Mouse (Mus musculus): ENCODE data around the gene Uba2. TPM values are rescaled to one million over a fixed set of nuclear protein-coding genes. Genes with fewer than 3 reads are reported as not detected.
"Not testable (repeated sequence)": the region's sequence is repeated elsewhere in the genome, so short reads cannot be mapped to it uniquely, and the experiment has no call there.

Uba2 gene
- polyA plus RNA-seq, 1 experiment from 2014 or later = 273 TPM

- no peak for DNase-seq (ENCODE audit: low spot score, missing footprints)
- Histone ChIP-seq H3K4me3 (ENCODE audit: low read depth, low read length) (no peak overlapping the region), H3K4me1 (ENCODE audit: control insufficient read depth, insufficient read depth, low read length) (no peaks in the 10 kb centered on the region), H3K9me3 (ENCODE audit: control insufficient read depth, low read length) (peaks cover 5% of the 10 kb centered on the region; the same call in 1 of the 2 replicates), H3K4me2 (no peak overlapping the region), H3K9ac (ENCODE audit: low read length) (no peak overlapping the region), H3K27me3 (ENCODE audit: control insufficient read depth, insufficient read depth, low read length) (no peaks in the 10 kb centered on the region), H3K36me3 (ENCODE audit: control insufficient read depth, insufficient read depth, low read length) (no peaks in the 10 kb centered on the region), H3K27ac (ENCODE audit: low read depth, low read length) (no peak overlapping the region)
- WGBS = 87% methylated on average over 6 of the region's 6 CpGs
- no peak for ATAC-seq (ENCODE audit: low FRiP score)
Observed at GRCm38 (mm10) chr7:34122987-34123720, 46.2 kb downstream of the Uba2 start.

DNA sequence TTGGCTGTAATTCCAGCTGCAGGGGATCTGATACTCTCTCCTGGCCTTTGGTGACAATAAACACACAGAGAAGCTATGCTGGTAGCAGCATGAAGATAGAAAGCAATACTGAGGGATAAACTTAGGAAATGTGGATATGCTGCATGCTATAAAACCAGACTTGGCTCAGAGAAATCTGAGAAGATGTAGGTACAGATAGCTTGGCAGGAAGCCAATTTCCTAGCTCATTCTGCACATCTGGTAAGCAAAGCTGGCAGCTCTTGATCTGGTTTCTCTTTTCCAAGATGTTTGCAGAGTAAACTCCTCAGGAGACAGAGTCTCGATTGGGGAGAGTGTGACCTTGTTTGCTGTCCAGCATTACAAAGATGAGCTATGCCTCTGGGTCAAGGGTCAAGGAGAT is 48.8 kb downstream of the Uba2 start:
- H3K9ac ChIP-seq (ENCODE audit: low read length); DNase-seq (ENCODE audit: low spot score, missing footprints); H3K4me2 ChIP-seq; H3K4me3 ChIP-seq (ENCODE audit: low read depth, low read length); H3K9me3 ChIP-seq (ENCODE audit: control insufficient read depth, low read length); ATAC-seq (ENCODE audit: low FRiP score); H3K27me3 ChIP-seq (ENCODE audit: control insufficient read depth, insufficient read depth, low read length); H3K36me3 ChIP-seq (ENCODE audit: control insufficient read depth, insufficient read depth, low read length); H3K4me1 ChIP-seq (ENCODE audit: control insufficient read depth, insufficient read depth, low read length); H3K27ac ChIP-seq (ENCODE audit: low read depth, low read length): not testable (repeated sequence)
- WGBS = 34% methylated on average over 1 of the region's 1 CpGs

GRCm38 (mm10) chr7:34116601-34117000 is 52.8 kb downstream of the Uba2 start:
- H3K4me2 ChIP-seq = no peak overlapping the region
- no peak overlapping the region for H3K9ac ChIP-seq (ENCODE audit: low read length)
- DNase-seq (ENCODE audit: low spot score, missing footprints) (no peak), ATAC-seq (ENCODE audit: low FRiP score) (no peak)
- no peaks in the 10 kb centered on the region for H3K9me3 ChIP-seq (ENCODE audit: control insufficient read depth, low read length)
- H3K4me3 ChIP-seq (ENCODE audit: low read depth, low read length) = no peak overlapping the region
- H3K27me3 ChIP-seq (ENCODE audit: control insufficient read depth, insufficient read depth, low read length) = no peaks in the 10 kb centered on the region
- no peaks in the 10 kb centered on the region; the same call in 1 of the 2 replicates for H3K36me3 ChIP-seq (ENCODE audit: control insufficient read depth, insufficient read depth, low read length)
- WGBS = 97% methylated on average over 3 of the region's 3 CpGs
- H3K27ac ChIP-seq (ENCODE audit: low read depth, low read length) = no peak overlapping the region
- H3K4me1 ChIP-seq (ENCODE audit: control insufficient read depth, insufficient read depth, low read length) = no peaks in the 10 kb centered on the region

DNA sequence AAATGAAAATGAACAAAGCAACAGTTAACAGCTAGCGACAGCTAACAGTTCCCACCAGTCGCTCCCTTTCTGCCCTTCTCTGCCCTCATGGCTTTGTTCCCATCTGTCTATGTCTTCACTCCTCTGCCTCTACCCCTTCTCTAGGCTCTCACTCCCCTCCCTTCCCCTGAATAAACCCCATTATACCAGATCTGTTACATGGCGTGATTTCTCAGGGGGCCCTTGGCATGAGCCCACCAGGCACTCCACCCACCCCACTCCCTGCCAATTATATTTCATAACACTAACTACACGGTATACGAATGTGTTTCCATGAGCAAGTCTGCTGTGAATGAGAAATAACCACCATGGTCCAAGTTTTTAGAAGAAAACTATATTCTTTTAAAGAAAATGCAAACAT is 60.2 kb downstream of the Uba2 start:
- Histone ChIP-seq H3K27ac (ENCODE audit: low read depth, low read length) (no peak overlapping the region), H3K9me3 (ENCODE audit: control insufficient read depth, low read length) (no peaks in the 10 kb centered on the region), H3K36me3 (ENCODE audit: control insufficient read depth, insufficient read depth, low read length) (no peaks in the 10 kb centered on the region; the same call in none of the 2 replicates), H3K9ac (ENCODE audit: low read length) (no peak overlapping the region), H3K4me2 (no peak overlapping the region), H3K27me3 (ENCODE audit: control insufficient read depth, insufficient read depth, low read length) (no peaks in the 10 kb centered on the region), H3K4me3 (ENCODE audit: low read depth, low read length) (no peak overlapping the region), H3K4me1 (ENCODE audit: control insufficient read depth, insufficient read depth, low read length) (no peaks in the 10 kb centered on the region)
- 85% methylated on average over 5 of the region's 5 CpGs for WGBS
- DNase-seq (ENCODE audit: low spot score, missing footprints) (no peak), ATAC-seq (ENCODE audit: low FRiP score) (no peak)

GRCm38 (mm10) chr7:34101276-34101675 is 68.1 kb downstream of the Uba2 start:
- no peaks in the 10 kb centered on the region for H3K27me3 ChIP-seq (ENCODE audit: control insufficient read depth, insufficient read depth, low read length)
- no peak overlapping the region for H3K9ac ChIP-seq (ENCODE audit: low read length)
- H3K4me1 ChIP-seq (ENCODE audit: control insufficient read depth, insufficient read depth, low read length) = no peaks in the 10 kb centered on the region
- H3K9me3 ChIP-seq (ENCODE audit: control insufficient read depth, low read length) = peaks cover 3% of the 10 kb centered on the region; the same call in 1 of the 2 replicates
- no peaks in the 10 kb centered on the region for H3K36me3 ChIP-seq (ENCODE audit: control insufficient read depth, insufficient read depth, low read length)
- no peak overlapping the region for H3K4me3 ChIP-seq (ENCODE audit: low read depth, low read length)
- DNase-seq (ENCODE audit: low spot score, missing footprints) = no peak
- H3K27ac ChIP-seq (ENCODE audit: low read depth, low read length) = no peak overlapping the region
- no peak for ATAC-seq (ENCODE audit: low FRiP score)
- H3K4me2 ChIP-seq = no peak overlapping the region

GRCm38 (mm10) chr7:34100002-34100401 is 69.4 kb downstream of the Uba2 start:
- WGBS = 73% methylated on average over 2 of the region's 2 CpGs
- Histone ChIP-seq H3K9me3 (ENCODE audit: control insufficient read depth, low read length) (peaks cover 3% of the 10 kb centered on the region; the same call in 1 of the 2 replicates), H3K27ac (ENCODE audit: low read depth, low read length) (no peak overlapping the region), H3K27me3 (ENCODE audit: control insufficient read depth, insufficient read depth, low read length) (no peaks in the 10 kb centered on the region), H3K4me1 (ENCODE audit: control insufficient read depth, insufficient read depth, low read length) (no peaks in the 10 kb centered on the region), H3K4me3 (ENCODE audit: low read depth, low read length) (no peak overlapping the region), H3K9ac (ENCODE audit: low read length) (no peak overlapping the region), H3K4me2 (no peak overlapping the region), H3K36me3 (ENCODE audit: control insufficient read depth, insufficient read depth, low read length) (no peaks in the 10 kb centered on the region)
- no peak for ATAC-seq (ENCODE audit: low FRiP score)
- DNase-seq (ENCODE audit: low spot score, missing footprints) = no peak

- 75% methylated on average over 3 of the region's 3 CpGs for WGBS
Observed at GRCm38 (mm10) chr7:34094911-34095481, 74.4 kb downstream of the Uba2 start, which contains the start of gene Scgb1b30. TSS of gene Scgb1b30 (plus strand) at chr7:34095431.

More at GRCm38 (mm10) chr7:34094911-34095481, 74.4 kb downstream of the Uba2 start, which contains the start of gene Scgb1b30:
- Histone ChIP-seq H3K9me3 (ENCODE audit: control insufficient read depth, low read length) (peaks cover 4% of the 10 kb centered on the region; the same call in 1 of the 2 replicates), H3K4me2 (no peak within 1 kb of the TSS), H3K36me3 (ENCODE audit: control insufficient read depth, insufficient read depth, low read length) (no peaks in the 10 kb centered on the region), H3K4me1 (ENCODE audit: control insufficient read depth, insufficient read depth, low read length) (no peaks in the 10 kb centered on the region), H3K27me3 (ENCODE audit: control insufficient read depth, insufficient read depth, low read length) (no peaks in the 10 kb centered on the region), H3K4me3 (ENCODE audit: low read depth, low read length) (no peak within 1 kb of the TSS), H3K9ac (ENCODE audit: low read length) (no peak within 1 kb of the TSS), H3K27ac (ENCODE audit: low read depth, low read length) (no peak within 1 kb of the TSS)
- no peak for DNase-seq (ENCODE audit: low spot score, missing footprints)
- no peak for ATAC-seq (ENCODE audit: low FRiP score)

Other genes starting within 250 kb of the Uba2 start
- not detected in 2 replicates for gene Scgb2b26, start 224.6 kb downstream of the Uba2 start, polyA plus RNA-seq (2014; fragmentation: Nextera tagmentation; extraction: Ambion mirVana)
- gene Scgb2b27, start 155.7 kb downstream of the Uba2 start, polyA plus RNA-seq (2014; fragmentation: Nextera tagmentation; extraction: Ambion mirVana) = not detected in 2 replicates
- gene Scgb1b27, start 148.1 kb downstream of the Uba2 start, polyA plus RNA-seq (2014; fragmentation: Nextera tagmentation; extraction: Ambion mirVana) = not detected in 2 replicates
- not detected in 2 replicates for gene Scgb1b30, start 74.2 kb downstream of the Uba2 start, polyA plus RNA-seq (2014; fragmentation: Nextera tagmentation; extraction: Ambion mirVana)
- 2.7 and 2.9 TPM in 2 replicates for gene Wtip, start 36.3 kb downstream of the Uba2 start, polyA plus RNA-seq (2014; fragmentation: Nextera tagmentation; extraction: Ambion mirVana)
- gene Pdcd2l, start 27.1 kb upstream of the Uba2 start, polyA plus RNA-seq (2014; fragmentation: Nextera tagmentation; extraction: Ambion mirVana) = 63.0 and 68.3 TPM in 2 replicates
- 277 and 282 TPM in 2 replicates for gene Gpi1, start 60.7 kb upstream of the Uba2 start, polyA plus RNA-seq (2014; fragmentation: Nextera tagmentation; extraction: Ambion mirVana)
- 0.44 TPM in 1 of 2 replicates, not detected in the other for gene Gm6096, start 81.4 kb upstream of the Uba2 start, polyA plus RNA-seq (2014; fragmentation: Nextera tagmentation; extraction: Ambion mirVana)
- gene 4931406P16Rik, start 144.0 kb upstream of the Uba2 start, polyA plus RNA-seq (2014; fragmentation: Nextera tagmentation; extraction: Ambion mirVana) = 27.4 and 29.8 TPM in 2 replicates
- 76.2 and 77.5 TPM in 2 replicates for gene Lsm14a, start 223.7 kb upstream of the Uba2 start, polyA plus RNA-seq (2014; fragmentation: Nextera tagmentation; extraction: Ambion mirVana)